Mouse (Mus musculus) hindbrain, embryonic 16.5 days (tissue): ENCODE measurements around the gene Aqp5. TPM values are rescaled to one million over a fixed set of nuclear protein-coding genes. Genes with fewer than 3 reads are reported as not detected.
A peak's percentile ranks its signal among the peaks of the same experiment; 100 is the strongest.

Experiments
- ATAC-seq: fragments of 200-750 bp; cut with Nextera tagmentation; 2 replicates; pipeline ENCODE4 v1.8.0; 2017; ENCODE audit warnings: moderate TSS enrichment, moderate library complexity
- H3K27ac ChIP-seq: fragments of 300-500 bp; sonication (generic); 2 replicates; pipeline ENCODE4 v1.5.1; 2014; ENCODE audit warnings: low read depth, mild to moderate bottlenecking, control low read depth, low read length, moderate library complexity
- H3K27me3 ChIP-seq: fragments of 300-500 bp; sonication (generic); replicated peaks from 2 replicates; pipeline ENCODE4 v1.6.1; 2014; ENCODE audit warnings: low read length; ENCODE audit not compliant: control insufficient read depth, insufficient read depth
- H3K36me3 ChIP-seq: fragments of 300-500 bp; sonication (generic); 2 replicates; pipeline ENCODE4 v1.6.1; 2014; ENCODE audit warnings: mild to moderate bottlenecking, low read length, moderate library complexity, mixed read lengths; ENCODE audit not compliant: control insufficient read depth, insufficient read depth
- H3K4me1 ChIP-seq: fragments of 300-500 bp; sonication (generic); 2 replicates; pipeline ENCODE4 v1.6.1; 2014; ENCODE audit warnings: low read depth, low read length; ENCODE audit not compliant: control insufficient read depth, insufficient read depth
- H3K4me2 ChIP-seq: fragments of 300-500 bp; sonication (generic); 2 replicates; pipeline ENCODE4 v1.6.1; 2014; ENCODE audit warnings: mild to moderate bottlenecking, low read length, control low read depth, moderate library complexity
- H3K4me3 ChIP-seq: fragments of 300-500 bp; sonication (generic); 2 replicates; pipeline ENCODE4 v1.5.1; 2014; ENCODE audit warnings: mild to moderate bottlenecking, low read length, control low read depth, moderate library complexity
- H3K9ac ChIP-seq: fragments of 300-500 bp; sonication (generic); 2 replicates; pipeline ENCODE4 v1.6.1; 2014; ENCODE audit warnings: low read depth, mild to moderate bottlenecking, control low read depth, low read length, moderate library complexity
- H3K9me3 ChIP-seq: fragments of 300-500 bp; sonication (generic); 2 replicates; pipeline ENCODE4 v1.6.1; 2014; ENCODE audit warnings: mild to moderate bottlenecking, low read length, moderate library complexity; ENCODE audit not compliant: control insufficient read depth
- WGBS: fragments of 180-500 bp; shearing (Covaris S2); extraction: QIAGEN DNeasy Blood & Tissue Kit; methylation state at CpG from one replicate; pipeline ENCODE4 v1.1.7; 2014; 5-methylcytosine and 5-hydroxymethylcytosine counted together
- polyA plus RNA-seq: library from polyadenylated mRNA; unstranded; fragments of >200 nt; fragmentation: Nextera tagmentation; extraction: Ambion mirVana; gene quantifications from 2 replicates; pipeline ENCODE4 v1.2.1, GENCODE M21; 2015

The Aqp5 gene
- polyA plus RNA-seq, 1 experiment from 2014 or later = 0.95 TPM

DNA sequence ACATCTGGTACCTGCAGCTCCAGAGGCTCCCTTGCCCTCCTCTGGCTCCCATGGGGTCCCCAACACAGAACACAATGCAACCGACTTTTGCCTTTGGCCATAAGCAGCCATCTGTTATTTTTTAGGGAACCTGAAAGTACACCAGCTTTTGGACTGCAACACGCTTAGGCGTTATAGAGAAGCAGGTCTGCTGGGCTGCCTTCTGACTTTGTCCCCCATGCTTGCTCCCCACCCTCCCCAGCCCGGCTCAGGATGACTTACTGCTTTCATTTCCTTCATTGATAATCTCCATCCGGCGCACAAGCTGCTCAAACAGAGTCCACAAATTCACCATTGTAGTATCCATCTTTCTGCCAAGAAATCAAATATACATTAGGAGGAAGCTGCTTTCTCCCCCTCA lies 52.0 kb downstream of the Aqp5 start:
- no peak overlapping the region; the same call in 1 of the 2 replicates for H3K27ac ChIP-seq
- H3K27me3 ChIP-seq = no peaks in the 10 kb centered on the region
- H3K4me3 ChIP-seq = no peak overlapping the region
- H3K36me3 ChIP-seq = no peaks in the 10 kb centered on the region
- H3K4me1 ChIP-seq = peaks cover 19% of the 10 kb centered on the region
- no peak for ATAC-seq
- H3K9me3 ChIP-seq = no peaks in the 10 kb centered on the region
- WGBS = 59% methylated on average over 6 of the region's 6 CpGs
- no peak overlapping the region for H3K9ac ChIP-seq
- no peak overlapping the region; the same call in 1 of the 2 replicates for H3K4me2 ChIP-seq

DNA sequence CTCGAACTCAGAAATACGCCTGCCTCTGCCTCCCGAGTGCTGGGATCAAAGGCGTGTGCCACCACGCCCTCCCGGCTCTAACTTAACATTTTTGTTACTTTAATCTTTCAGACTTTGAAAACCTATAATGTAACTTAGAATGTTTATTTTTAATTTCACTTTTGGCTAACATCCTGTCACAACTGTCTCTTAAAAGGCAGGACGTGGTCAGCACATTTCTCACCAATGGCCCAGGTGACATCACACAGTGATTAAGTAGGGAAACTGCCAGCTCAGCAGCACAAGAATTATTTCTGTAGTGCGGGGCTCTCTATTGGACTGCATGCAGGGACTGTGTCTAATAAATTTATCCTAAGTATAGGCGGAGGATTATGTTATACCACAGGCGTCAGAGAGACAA lies 53.2 kb downstream of the Aqp5 start:
- 0 out of 2 replicates have a peak overlapping the region, but pooled peaks have one; percentile 31 for H3K27ac ChIP-seq
- H3K4me2 ChIP-seq = no peak overlapping the region
- H3K27me3 ChIP-seq = no peaks in the 10 kb centered on the region
- no peak for ATAC-seq
- no peak overlapping the region; the same call in 1 of the 2 replicates for H3K9ac ChIP-seq
- H3K9me3 ChIP-seq = no peaks in the 10 kb centered on the region
- H3K4me1 ChIP-seq = peaks cover 28% of the 10 kb centered on the region
- H3K36me3 ChIP-seq = no peaks in the 10 kb centered on the region
- WGBS = 64% methylated on average over 10 of the region's 10 CpGs
- no peak overlapping the region for H3K4me3 ChIP-seq

Other genes starting within 250 kb of the Aqp5 start
- gene Fmnl3, start 220.3 kb upstream of the Aqp5 start, polyA plus RNA-seq = 7.4 and 9.7 TPM in 2 replicates
- 346 and 350 TPM in 2 replicates for gene Tmbim6, start 197.9 kb upstream of the Aqp5 start, polyA plus RNA-seq
- 11.6 and 17.7 TPM in 2 replicates for gene Nckap5l, start 133.0 kb upstream of the Aqp5 start, polyA plus RNA-seq
- 16.8 and 17.7 TPM in 2 replicates for gene Bcdin3d, start 116.1 kb upstream of the Aqp5 start, polyA plus RNA-seq
- gene Faim2, start 62.6 kb upstream of the Aqp5 start, polyA plus RNA-seq = 58.2 and 66.8 TPM in 2 replicates
- gene Aqp2, start 11.7 kb upstream of the Aqp5 start, polyA plus RNA-seq = 0.11 TPM in 1 of 2 replicates, not detected in the other
- gene Aqp6, start 10.6 kb downstream of the Aqp5 start, polyA plus RNA-seq = 0.68 and 0.70 TPM in 2 replicates
- gene Racgap1, start 60.9 kb downstream of the Aqp5 start, polyA plus RNA-seq = 56.7 and 64.6 TPM in 2 replicates
- 45.1 and 59.4 TPM in 2 replicates for gene Asic1, start 79.6 kb downstream of the Aqp5 start, polyA plus RNA-seq
- gene Smarcd1, start 111.3 kb downstream of the Aqp5 start, polyA plus RNA-seq = 71.7 and 86.2 TPM in 2 replicates
- gene Gm17349, start 114.7 kb downstream of the Aqp5 start, polyA plus RNA-seq = not detected in 2 replicates
- 3.1 and 4.6 TPM in 2 replicates for gene Gpd1, start 126.7 kb downstream of the Aqp5 start, polyA plus RNA-seq
- gene Cox14, start 134.8 kb downstream of the Aqp5 start, polyA plus RNA-seq = 175 and 191 TPM in 2 replicates
- gene Cers5, start 182.1 kb downstream of the Aqp5 start, polyA plus RNA-seq = 91.9 and 95.2 TPM in 2 replicates